Mouse (Mus musculus) ovary, postnatal 36 days (tissue): ENCODE measurements around the gene Bcas3.
"Not testable (repeated sequence)": the region's sequence is repeated elsewhere in the genome, so short reads cannot be mapped to it uniquely, and the experiment has no call there.

Experiments
- DNase-seq: peaks from one replicate; pipeline ENCODE4 v3.0.0; 2022; ENCODE audit warnings: low spot score, mixed read lengths

Gene Bcas3

DNA sequence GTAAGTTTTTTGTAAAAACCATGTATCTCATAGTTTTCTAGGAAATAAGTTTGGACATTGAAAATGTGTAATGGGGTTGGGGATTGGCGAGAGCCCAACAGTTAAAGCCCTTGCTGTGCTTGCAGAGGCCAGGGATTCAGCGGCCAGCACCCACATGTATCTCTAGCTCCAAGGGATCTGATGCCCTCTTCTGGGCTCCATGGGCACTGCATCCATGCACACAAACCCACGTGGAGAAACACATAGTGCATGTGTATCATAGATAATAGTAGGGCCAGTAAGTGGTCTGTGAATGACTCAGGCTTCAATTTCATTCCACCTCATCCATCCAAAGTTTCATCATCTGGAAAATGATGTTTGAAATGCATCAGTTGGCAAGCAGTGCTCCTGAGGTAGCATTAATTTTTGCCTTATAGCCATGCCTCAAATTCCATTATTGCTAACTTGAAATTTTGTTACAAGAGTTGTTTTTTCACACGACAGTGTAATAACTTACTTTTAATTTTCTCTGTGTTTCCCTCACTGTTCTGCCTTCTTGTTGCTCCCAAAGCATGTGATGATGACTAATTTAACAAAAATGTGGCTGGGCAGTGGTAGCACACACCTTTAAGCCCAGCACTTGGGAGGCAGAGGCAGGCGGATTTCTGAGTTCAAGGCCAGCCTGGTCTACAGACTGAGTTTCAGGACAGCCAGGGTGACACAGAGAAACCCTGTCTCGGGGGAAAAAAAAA lies 129.9 kb downstream of the Bcas3 start:
- no peak for DNase-seq

DNA sequence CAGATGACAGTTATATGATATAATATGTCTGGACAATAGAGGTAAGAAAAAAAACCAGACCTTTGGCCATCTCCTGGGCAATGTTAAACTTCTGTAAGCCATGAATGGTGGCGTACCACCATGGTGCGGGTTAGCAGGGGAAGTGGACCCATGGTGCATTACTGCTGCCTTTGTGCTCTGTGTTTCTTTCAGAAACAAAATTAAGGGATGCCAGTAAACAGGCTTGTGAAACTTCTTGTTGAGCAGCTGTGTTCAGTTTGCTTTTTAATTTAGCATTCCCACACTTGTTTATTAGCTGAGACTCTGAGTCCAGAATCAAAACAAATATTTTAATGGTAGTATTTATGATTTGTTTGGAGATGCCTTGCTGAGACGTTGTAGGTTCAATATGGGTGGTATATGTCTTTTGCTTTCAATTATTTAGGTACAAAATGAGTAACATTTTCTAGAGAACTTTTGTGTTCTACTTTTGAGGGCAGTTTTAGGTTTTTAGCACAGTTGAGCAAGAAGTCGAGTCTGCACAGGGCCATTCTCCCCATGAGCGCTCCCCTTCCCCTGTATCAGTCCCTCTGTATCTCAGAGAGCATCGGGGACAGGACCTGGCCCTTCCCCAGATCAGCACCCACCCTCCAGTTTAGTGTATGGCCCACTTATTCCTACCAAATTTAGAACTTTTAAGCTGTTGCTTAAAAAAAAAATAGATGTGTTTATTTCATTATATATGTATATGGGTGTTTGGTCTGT lies 132.4 kb downstream of the Bcas3 start:
- no peak for DNase-seq

DNA sequence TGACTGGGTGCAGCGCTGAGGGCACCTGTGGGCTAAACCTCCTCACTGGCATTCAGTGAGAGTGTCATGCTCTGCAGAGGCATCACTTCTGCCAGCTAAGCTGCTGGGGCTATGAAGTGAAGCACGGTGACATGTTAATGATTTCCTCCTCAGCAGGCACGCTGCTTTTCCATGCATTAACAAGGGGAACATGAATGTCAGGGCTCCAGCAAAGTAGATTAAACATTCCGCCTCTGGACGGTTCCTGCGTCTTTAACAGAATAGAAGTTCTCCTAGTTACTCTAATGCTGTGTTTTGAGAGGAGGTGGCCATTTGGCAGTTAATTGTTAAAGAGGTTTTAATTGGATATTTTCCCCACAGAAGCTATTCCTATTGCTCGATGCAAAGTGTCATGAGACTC lies 134.5 kb downstream of the Bcas3 start:
- no peak for DNase-seq

DNA sequence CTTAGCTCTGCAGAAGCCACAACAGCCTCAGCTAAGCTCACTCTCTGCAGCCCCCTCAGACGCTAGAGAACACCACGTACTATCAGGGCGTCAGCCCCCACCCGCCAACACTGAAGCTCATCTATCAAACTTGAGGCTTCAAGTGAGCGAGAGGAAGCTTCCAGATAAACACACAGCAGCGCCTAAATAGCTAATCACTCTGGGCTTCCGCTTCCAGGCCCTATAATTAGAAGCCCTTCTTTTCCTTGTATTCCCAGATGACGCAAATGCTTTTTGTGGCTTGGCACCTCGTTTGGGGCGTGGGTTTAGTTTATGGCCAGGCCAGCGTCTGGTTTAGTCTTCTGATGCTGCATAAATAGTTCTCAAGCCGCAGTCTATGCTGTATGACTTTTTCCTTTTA lies 139.3 kb downstream of the Bcas3 start:
- DNase-seq, result no peak

DNA sequence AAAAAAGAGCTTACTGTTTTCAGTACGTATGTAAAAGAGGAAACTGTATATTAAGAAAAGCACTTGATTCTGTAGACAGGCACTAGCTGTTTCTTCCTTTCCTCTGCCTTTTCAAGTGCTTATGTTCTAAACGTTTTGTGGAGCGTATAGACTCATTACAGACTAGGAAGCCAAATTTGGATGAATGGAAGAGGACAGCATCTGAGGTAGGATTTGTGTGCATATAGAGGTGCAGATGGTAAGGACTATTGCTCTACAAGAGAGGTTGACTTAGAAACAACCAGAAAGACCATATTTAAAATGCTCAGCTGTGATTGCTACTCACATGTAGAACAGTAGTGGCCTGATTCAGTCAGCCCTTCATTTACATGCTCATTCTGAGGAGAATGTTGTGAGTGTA lies 139.7 kb downstream of the Bcas3 start:
- no peak for DNase-seq

DNA sequence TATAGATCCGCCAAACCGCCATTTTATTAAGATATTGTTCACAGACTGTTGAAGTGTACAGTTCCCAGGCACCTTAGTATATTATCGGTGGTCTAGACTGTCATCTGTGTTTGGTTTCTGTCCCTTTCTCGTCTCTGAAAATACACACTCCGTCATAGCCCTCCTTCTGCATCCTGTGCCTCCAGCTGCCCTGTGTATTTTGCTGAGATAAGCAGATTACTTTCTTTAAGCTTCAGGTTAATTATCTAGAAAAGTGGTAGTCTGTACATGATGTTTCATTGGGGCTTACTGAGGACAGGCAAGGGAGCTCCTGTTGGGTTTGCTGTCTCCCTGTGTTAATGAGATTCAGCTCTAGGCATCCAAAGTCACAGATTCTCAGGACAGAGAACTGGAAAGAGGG lies 146.6 kb downstream of the Bcas3 start:
- DNase-seq, result no peak

DNA sequence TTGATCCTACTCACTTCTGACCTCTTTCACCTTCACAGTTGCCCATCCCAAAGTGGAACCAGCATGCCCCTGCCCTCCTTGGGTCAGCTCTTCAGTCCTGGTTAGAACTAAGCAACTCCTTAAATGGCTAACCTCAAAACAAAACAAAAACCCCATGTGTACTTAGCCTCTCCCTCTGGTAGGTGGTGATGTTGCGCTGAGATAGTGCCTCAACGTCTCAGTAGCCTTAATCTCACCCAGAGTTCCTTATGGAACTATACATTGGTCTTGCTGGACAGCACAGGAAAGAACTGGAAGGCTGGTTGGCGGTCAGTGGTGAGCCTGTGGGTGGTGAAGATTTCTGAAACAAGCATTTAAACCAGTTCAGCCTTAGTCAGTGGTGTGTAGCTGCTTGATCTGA lies 149.1 kb downstream of the Bcas3 start:
- DNase-seq, result no peak

DNA sequence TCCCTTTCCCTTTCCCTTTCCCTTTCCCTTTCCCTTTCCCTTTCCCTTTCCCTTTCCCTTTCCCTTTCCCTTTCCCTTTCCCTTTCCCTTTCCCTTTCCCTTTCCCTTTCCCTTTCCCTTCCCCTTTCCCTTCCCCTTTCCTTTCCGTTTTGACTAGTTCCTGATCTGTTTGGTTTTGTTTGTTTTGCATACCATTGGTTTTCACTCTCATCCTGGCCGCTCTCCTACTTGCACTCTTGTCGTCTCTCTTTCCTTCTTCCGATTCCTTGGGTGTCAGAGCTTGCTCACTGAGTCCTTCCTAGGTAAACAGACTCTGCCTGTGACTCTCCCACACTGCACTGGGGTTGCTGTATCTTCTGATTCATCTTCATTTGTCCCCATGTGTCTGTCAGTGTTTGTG lies 151.8 kb downstream of the Bcas3 start:
- not testable (repeated sequence) for DNase-seq

DNA sequence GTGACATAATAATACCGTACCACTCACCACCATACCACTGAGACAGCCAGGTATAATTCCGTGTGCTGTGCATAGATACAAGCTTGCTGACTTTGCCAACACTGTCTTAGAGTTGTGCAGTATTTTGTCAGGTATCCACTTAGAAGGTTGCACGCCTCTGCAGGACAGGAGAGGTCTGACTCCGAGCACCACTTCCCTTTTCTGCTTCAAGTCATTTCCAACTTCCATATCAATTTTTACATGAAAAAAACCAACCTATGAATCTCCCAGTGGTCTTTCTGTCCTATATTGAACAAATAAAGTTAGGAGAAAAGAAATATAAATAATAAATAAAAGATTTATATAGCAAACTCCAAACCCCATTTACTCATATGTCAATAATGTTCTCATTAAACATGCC lies 152.8 kb downstream of the Bcas3 start:
- no peak for DNase-seq

DNA sequence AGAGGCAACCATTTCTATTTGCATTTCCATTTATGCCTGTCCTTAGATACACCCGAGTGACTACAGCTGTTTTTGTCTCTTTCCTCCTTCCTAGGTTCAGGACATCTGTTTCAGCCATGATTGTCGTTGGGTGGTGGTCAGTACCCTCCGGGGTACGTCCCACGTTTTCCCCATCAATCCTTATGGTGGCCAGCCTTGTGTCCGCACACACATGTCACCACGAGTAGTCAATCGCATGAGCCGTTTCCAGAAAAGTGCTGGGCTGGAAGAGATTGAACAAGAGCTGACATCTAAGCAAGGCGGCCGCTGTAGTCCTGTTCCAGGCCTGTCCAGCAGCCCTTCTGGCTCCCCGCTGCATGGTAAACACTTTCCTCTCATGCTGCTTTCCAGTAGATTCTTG lies 156.4 kb downstream of the Bcas3 start:
- no peak for DNase-seq

DNA sequence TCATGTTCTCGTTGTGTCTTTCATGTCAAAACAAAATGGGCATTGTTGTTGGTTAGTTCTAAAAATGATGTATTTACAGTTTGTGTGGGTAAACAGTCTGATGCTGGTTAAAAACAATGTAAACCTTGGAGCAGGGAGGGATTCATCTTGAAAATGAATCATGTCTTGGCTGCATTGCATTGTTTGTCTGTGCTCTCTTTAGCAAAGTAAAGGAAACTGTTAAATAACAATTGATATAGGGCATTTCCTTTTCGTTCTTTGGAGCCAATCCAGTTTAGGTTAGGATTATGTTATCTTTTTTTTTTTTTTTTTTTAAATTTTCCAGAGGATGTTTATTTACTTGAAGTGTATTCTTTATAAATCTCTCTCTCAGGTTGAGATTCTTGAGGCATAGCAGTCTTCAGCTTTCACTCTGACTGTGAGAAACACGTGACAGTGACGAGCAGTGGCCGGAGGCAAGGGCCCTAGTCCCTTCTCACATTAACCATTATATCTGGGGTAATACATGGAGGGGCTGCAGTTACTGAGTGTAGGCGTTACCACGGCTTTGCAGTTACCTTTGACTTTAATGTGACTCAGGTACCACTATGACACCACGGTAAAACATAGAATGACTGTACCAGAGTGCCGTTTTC lies 158.4 kb downstream of the Bcas3 start:
- DNase-seq, result no peak

DNA sequence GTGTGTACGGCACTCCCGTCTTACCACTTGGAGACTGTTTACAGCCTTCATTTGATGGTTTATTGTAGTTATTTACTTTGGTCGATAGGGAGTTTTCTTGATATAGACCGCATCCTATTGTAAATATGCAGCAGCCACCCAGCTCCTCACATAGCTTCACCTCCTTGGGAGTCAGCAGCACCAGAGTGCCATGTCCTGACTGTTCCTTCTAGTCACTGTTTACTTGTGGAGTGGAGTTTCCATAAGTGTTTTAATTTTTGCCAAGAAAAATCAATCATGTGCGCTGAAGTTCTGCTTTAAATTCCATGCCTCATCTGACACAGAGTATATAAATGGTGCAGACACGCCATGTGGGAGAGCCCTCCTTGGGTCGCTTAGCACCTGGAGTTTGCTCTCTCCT lies 163.8 kb downstream of the Bcas3 start:
- DNase-seq, result no peak

DNA sequence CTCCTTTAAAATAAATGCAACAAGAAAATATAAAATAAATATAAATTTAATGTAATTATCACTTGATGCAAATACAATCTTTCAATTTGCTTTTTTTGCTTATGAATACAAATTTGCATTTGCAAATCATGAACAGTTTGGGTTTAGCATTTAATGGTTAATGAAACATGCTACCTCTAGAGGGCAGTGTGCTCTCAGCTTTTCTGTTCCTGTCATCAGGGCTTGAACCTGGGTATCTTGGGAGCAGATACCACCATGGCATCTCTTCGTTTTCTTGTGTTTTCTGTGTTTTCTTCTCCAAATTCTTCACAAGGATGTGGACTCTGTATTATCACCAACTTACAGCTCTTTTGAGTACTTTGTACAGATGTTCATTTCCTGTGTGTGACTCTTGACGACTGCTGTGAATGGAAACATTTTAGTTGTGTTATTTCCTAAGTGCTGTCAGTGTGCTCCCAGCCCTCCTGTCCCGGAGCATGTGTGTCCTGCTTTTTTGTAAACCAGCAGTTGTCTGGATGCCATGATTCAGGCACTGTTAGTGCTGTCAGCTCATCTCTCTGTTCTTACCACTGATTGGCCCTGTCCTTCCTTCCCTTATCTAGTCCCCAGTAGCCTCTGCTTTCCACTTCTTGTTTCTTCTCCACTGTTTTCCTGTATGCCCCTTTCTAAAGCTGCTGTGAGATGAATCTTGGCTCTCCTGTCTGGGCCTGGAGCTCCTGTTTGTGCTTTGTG lies 165.2 kb downstream of the Bcas3 start:
- DNase-seq, result no peak

DNA sequence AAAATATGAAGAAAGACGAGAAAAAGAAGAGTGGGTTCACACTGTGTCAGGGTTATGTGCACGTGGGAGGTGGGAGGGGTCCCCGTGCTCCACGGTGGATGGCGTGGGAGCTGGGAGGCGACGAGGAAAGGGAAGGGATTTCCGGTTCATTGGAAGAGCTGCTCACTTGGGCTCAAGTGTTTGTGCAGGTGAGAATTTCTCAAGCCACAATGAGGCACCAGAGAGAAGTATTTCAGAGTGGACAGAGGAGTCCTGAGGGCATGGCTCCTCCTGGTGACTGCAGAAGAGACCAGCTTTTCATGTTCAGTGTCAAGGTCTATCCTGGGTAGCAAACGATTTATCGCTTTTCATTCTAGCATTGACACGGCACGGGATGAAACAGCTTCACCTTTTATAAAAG lies 167.3 kb downstream of the Bcas3 start:
- DNase-seq, result no peak

DNA sequence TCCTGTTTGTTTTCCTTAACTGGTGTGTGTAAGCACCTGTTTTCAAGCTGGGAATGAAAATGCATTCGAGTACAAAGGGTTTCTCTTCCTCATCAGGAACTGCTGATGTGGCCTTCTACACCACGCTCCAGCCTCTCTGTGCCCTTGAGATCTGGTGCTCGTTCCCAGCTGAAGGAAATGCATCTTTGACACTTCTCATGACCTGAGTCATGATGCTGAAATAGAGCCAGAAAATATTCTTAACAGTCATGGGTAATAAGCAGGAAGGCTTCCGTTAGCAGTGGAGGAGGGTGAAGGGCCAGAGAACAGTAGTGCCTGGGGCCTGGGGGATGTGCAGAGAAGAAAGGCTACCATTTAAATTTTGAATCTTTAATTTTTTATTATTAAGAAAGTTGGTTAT lies 168.0 kb downstream of the Bcas3 start:
- DNase-seq, result no peak

DNA sequence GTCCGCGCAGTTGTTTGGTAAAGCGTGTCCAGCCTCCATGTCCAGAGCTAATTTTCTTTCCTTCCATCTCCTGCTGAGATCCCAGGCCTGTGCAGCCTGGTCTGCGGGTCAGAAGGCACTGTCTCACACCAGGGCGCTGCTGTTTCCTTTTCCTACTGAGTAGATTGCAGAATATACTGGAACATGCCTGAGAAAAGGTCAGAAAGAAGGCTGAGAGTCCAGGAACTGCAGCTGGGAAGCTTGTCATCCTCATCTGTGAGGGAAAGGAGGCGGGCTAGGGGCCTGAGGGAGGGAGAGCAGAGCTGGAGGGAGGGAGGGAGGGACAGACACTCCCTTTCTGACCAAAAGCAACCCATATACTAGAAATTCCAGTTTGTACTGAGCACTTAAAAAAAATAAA lies 170.7 kb downstream of the Bcas3 start:
- no peak for DNase-seq

DNA sequence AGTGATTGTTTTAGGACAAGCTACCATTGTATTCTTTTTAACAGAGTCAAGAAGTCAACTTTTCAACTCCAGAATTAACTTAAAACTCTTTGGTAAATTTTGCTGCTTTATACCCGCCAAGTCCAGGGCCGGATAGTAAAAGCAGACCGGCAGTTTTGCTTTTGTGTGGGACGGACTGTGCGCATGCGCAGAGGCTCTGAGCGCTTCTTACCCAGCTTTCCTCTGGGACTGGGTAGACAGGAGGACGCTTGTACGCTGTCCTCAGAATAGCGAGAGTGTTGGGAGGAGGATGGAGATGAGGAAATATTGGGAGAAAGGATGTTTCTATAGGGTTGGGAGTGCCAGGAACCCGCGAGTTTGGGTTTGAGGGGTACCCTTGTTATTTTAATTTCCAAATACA lies 171.2 kb downstream of the Bcas3 start:
- DNase-seq, result peak; percentile 76

DNA sequence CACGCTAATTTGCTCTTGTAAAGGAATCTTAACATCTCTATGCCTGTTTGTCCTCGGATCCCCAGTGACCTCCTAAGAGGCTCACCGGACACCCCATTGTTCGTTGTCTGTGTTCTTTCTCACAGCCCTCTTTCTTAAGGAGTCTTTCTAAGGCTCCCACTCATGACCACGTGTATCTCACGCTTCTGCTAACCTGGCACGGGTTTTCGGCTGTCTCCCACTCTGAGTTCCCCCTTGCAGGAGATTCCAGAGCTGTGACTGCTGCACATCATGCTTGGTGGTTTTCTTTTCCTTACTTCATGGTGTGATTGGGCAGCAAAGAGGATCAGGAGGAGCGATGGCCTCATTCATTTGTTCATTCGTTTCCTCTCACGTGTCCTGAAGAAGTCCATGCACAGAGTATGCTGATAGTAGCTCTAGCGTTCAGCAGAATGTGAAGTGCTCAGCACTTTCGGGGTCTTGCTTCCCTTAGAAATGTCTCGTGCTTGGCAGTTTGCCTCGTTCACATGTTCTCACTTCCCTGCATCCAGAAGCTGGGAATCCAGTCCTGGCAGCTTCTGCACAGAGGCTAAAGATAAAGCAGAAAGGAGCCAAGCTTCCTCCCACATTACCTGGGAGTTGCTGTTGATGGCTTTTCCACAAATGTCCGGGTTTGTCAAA lies 172.0 kb downstream of the Bcas3 start:
- DNase-seq, result no peak

DNA sequence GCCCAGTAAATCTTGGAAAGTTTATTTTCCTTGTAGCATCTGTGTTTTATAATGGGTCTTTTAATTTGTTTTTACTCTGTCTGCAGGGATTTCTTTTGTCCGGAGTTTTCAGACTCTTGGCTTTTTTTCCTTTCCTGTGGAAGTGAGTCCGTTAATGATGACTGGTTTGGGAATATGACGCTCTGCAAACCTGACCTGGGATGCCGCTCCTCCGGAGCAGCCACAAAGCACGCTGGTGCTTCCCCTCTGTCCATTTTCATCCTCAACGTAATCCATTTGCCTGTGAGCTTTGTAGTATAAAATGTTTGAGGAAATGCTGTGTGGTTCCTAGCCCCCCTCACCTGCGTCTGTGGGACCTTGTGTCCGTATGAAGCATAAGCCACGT lies 172.5 kb downstream of the Bcas3 start:
- no peak for DNase-seq

DNA sequence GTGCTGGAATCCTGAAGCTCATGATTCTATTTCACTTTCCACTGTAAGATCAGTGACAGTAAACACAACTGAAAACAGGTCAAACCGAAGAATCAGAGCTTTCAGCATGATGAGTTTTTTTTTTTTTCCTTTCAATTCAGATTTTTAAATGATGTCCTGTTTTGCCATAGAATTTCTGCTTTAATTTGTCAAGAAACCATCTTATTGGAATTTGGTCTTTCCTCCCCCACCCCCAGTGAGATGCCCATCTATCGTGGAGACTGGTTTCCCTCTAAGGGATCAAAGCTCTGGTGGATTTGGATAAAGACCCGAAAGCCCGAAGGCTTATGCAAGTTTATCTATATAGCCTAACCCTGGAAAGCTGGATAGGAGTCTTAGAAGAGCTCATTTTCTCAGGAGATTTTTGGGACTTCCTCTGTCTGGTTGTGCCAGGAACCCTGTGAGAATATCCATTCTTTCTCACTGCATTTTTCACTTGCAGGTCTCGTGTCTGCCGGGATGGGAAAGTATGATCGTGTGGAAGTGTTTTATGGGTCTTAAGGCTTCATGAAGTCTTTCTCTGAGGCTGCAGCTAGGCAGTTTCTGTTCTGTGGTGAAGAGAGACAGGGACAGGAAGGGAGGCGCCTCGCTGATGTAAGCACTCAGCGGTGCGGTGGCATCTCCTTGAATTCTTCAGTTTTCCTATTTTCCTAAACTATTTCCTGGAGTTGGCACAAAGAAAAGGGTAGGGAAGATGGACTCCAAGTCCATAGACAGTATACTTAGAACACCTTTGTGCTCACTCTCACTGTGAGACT lies 173.2 kb downstream of the Bcas3 start:
- no peak for DNase-seq

DNA sequence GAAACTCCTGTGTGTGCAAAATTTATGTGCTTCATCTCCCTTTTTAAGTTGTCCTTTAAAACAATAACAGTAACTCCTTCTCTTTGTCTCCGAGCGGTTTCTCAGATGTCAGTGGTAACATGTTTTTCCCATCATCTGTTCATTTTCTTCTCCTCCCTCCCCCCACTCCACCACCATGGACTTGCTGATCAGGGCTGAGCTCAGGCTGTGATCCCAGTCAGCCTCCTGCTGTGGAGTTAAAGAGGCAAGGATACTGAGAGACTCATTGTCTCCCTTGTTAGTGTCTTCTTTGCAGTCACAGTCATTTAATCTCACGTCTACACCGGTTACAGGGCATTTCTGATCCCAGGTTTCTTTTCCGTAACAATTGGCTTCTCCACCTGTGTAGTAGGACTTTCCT lies 174.3 kb downstream of the Bcas3 start:
- no peak for DNase-seq
